Comparison of ENCODE assay signal across 21 mouse cellular contexts in genomic region chr16:57144741-57145140, GRCm38 (mm10). TPM values are rescaled to one million over a fixed set of nuclear protein-coding genes. Genes with fewer than 3 reads are reported as not detected.
DNase-seq lines count a peak whose midpoint lies in the region; ATAC-seq lines count a peak whose summit lies in the region.
"Had no signal": no experiment of that assay in that cellular context is flagged by ENCODE, and none has a peak within 500 bp of the region (broad histone marks: within the 10 kb centered on the region; RNA-seq: fewer than 3 reads in every experiment).

No protein-coding gene starts in this region.

- no peak for ATAC-seq in forebrain, embryonic 14.5 days
- ATAC-seq: activated CD4-positive, CD25-positive, alpha-beta regulatory T cell, adult 4 months; forebrain, embryonic 15.5 days; intestine, postnatal 0 days had no signal

- intact Hi-C loops in left cerebral cortex, postnatal 25 days (cut with DNase I): no loop called here

- H3K4me1 ChIP-seq in forebrain, embryonic 14.5 days (ENCODE audit: control insufficient read depth, insufficient read depth, low read length): no peaks in the 10 kb centered on the region
- H3K4me1 ChIP-seq: embryonic facial prominence, embryonic 12.5 days; embryonic facial prominence, embryonic 15.5 days; forebrain, embryonic 15.5 days; hindbrain, embryonic 12.5 days; hindbrain, embryonic 15.5 days had no signal

- no peak overlapping the region for H3K9ac ChIP-seq in forebrain, embryonic 14.5 days (ENCODE audit: low read length)
- H3K9ac ChIP-seq: embryonic facial prominence, embryonic 12.5 days; embryonic facial prominence, embryonic 15.5 days; forebrain, embryonic 15.5 days; hindbrain, embryonic 12.5 days; hindbrain, embryonic 15.5 days had no signal

- H3K4me3 ChIP-seq in forebrain, embryonic 14.5 days (ENCODE audit: low read depth, low read length): no peak overlapping the region
- H3K4me3 ChIP-seq: embryonic facial prominence, embryonic 12.5 days; embryonic facial prominence, embryonic 15.5 days; forebrain, embryonic 15.5 days; gastrocnemius, adult 2 months; hindbrain, embryonic 12.5 days; hindbrain, embryonic 15.5 days had no signal

- DNase-seq in adrenal gland, adult (ENCODE audit: inconsistent age in 2 of 2, low spot score in 1 of 2): peak; percentile 65 to 78
- DNase-seq in adrenal gland, postnatal 4 days (ENCODE audit: low spot score in 2 of 2): no peak
- peak; percentile 76 for DNase-seq in adrenal gland, adult 2 months
- DNase-seq in adrenal gland, postnatal 14 days: peak; percentile 66
- no peak for DNase-seq in left cerebral cortex, postnatal 25 days (ENCODE audit: low spot score in 2 of 2)
- no peak for DNase-seq in forebrain, embryonic 14.5 days (ENCODE audit: low spot score)
- DNase-seq: cerebellum, adult 11 months; cerebellum, adult 2 months; cerebellum, adult 9-11 months; cerebellum, postnatal 25 days; gastrocnemius, adult 2 months; gastrocnemius, postnatal 14 days; heart, adult 11 months had no signal

- no peak overlapping the region for H3K27ac ChIP-seq in forebrain, embryonic 14.5 days (ENCODE audit: low read depth, low read length)
- H3K27ac ChIP-seq: embryonic facial prominence, embryonic 12.5 days; embryonic facial prominence, embryonic 15.5 days; forebrain, embryonic 15.5 days; gastrocnemius, adult 2 months; hindbrain, embryonic 12.5 days; hindbrain, embryonic 15.5 days had no signal

- peaks cover 58% of the 10 kb centered on the region for H3K36me3 ChIP-seq in forebrain, embryonic 14.5 days (ENCODE audit: control insufficient read depth, insufficient read depth, low read length)

- no peaks in the 10 kb centered on the region for H3K9me3 ChIP-seq in forebrain, embryonic 14.5 days (replicated peaks; ENCODE audit: control insufficient read depth, low read length)
- H3K9me3 ChIP-seq: embryonic facial prominence, embryonic 12.5 days; embryonic facial prominence, embryonic 15.5 days; forebrain, embryonic 15.5 days; hindbrain, embryonic 12.5 days; hindbrain, embryonic 15.5 days had no signal

- 95% methylated on average over 5 of the region's 5 CpGs for WGBS in forebrain, embryonic 14.5 days

- no peaks in the 10 kb centered on the region for H3K27me3 ChIP-seq in forebrain, embryonic 14.5 days (replicated peaks; ENCODE audit: control insufficient read depth, insufficient read depth, low read length)
- H3K27me3 ChIP-seq: embryonic facial prominence, embryonic 12.5 days; embryonic facial prominence, embryonic 15.5 days; forebrain, embryonic 15.5 days; hindbrain, embryonic 12.5 days; hindbrain, embryonic 15.5 days had no signal

- H3K4me2 ChIP-seq in forebrain, embryonic 14.5 days (ENCODE audit: low read length): no peak overlapping the region
- H3K4me2 ChIP-seq: embryonic facial prominence, embryonic 12.5 days; embryonic facial prominence, embryonic 15.5 days; forebrain, embryonic 15.5 days; heart, embryonic 11.5 days; hindbrain, embryonic 12.5 days; hindbrain, embryonic 15.5 days had no signal

RNA-seq across cellular contexts. Expression of gene Nit2, which starts 22.4 kb away (rescaled TPM):
- 10 to 100 TPM; 75.0 to 85.9 TPM for total RNA-seq in adrenal gland, postnatal 4 days (2021)
- total RNA-seq in adrenal gland, adult 2 months (2021): 10 to 100 TPM; 42.7 to 43.6 TPM
- polyA plus RNA-seq in adrenal gland, adult 2 months (2012; rRNA removed): 15.3 and 26.5 TPM in 2 replicates
- total RNA-seq in adrenal gland, postnatal 14 days (2021): 72.4 and 79.7 TPM in 2 replicates
- 10 to 100 TPM; 14.8 to 16.3 TPM for total RNA-seq in left cerebral cortex, postnatal 25 days (2021)
- polyA plus RNA-seq in forebrain, embryonic 14.5 days (2014; fragmentation: Nextera tagmentation; extraction: Ambion mirVana): 43.8 and 44.2 TPM in 2 replicates

RNA-seq across cellular contexts. Expression of gene Tomm70a, which starts 23.2 kb away (rescaled TPM):
- 10 to 100 TPM; 60.8 to 64.5 TPM for total RNA-seq in adrenal gland, postnatal 4 days (2021)
- 10 to 100 TPM; 49.6 to 54.5 TPM for total RNA-seq in adrenal gland, adult 2 months (2021)
- 15.0 and 15.5 TPM in 2 replicates for polyA plus RNA-seq in adrenal gland, adult 2 months (2012; rRNA removed)
- 61.4 and 66.0 TPM in 2 replicates for total RNA-seq in adrenal gland, postnatal 14 days (2021)
- total RNA-seq in left cerebral cortex, postnatal 25 days (2021): 100 to 1,000 TPM; 105 to 110 TPM
- 58.3 and 59.8 TPM in 2 replicates for polyA plus RNA-seq in forebrain, embryonic 14.5 days (2014; fragmentation: Nextera tagmentation; extraction: Ambion mirVana)

Comparison
In these comparisons a context has a peak if more than half of its experiments do, and no peak if none do; other contexts are left out.
1. DNase-seq: peak in adrenal gland, adult (2 of 2), adrenal gland, adult 2 months (single experiment) and adrenal gland, postnatal 14 days (single experiment); none in adrenal gland, postnatal 4 days (0 of 2), left cerebral cortex, postnatal 25 days (0 of 2) and forebrain, embryonic 14.5 days (single experiment).